Mouse (Mus musculus) Patski (cell line): Measurements from ENCODE around the gene Twist2. TPM values are rescaled to one million over a fixed set of nuclear protein-coding genes. Genes with fewer than 3 reads are reported as not detected.

Source experiments
- ATAC-seq: fragments of 100-300 bp; one replicate; pipeline ENCODE4 v1.8.0; 2021
- CTCF ChIA-PET: fragments of 350-600 bp; sonication (Branson Sonifier 250); formaldehyde crosslinking; loops from one replicate; lab custom pipeline; 2022; ENCODE audit warnings: inconsistent platforms; lab: Charles Lee
- POLR2A ChIA-PET: fragments of 350-600 bp; sonication (Branson Sonifier 250); formaldehyde crosslinking; loops from one replicate; lab custom pipeline; 2022; ENCODE audit warnings: antibody characterized with exemption, inconsistent platforms; lab: Charles Lee
- DNase-seq: peaks from one replicate; pipeline ENCODE4 v3.0.0-alpha.2; 2011; ENCODE audit warnings: low read depth, low spot score
- H3K27me3 ChIP-seq: fragments of 371-371 bp; one replicate; pipeline ENCODE4 v1.5.1; 2021
- CTCF ChIP-seq: fragments of 100-300 bp; IDR thresholded peaks from one replicate; pipeline ENCODE4 v1.5.1; 2021
- in situ Hi-C: fragments of 300-500 bp; cut with MboI; formaldehyde crosslinking; loops from 3 replicates; pipeline ENCODE4 v1.11.1; 2018; ENCODE audit warnings: low pct_unique_long_range_greater_than_20kb, mixed read lengths
- polyA plus RNA-seq: library from polyadenylated mRNA; unstranded; gene quantifications from one replicate; pipeline ENCODE4 v1.2.3, GENCODE M21; 2021

Gene Twist2
- polyA plus RNA-seq, 1 experiment from 2014 or later: 4.1 TPM

DNA sequence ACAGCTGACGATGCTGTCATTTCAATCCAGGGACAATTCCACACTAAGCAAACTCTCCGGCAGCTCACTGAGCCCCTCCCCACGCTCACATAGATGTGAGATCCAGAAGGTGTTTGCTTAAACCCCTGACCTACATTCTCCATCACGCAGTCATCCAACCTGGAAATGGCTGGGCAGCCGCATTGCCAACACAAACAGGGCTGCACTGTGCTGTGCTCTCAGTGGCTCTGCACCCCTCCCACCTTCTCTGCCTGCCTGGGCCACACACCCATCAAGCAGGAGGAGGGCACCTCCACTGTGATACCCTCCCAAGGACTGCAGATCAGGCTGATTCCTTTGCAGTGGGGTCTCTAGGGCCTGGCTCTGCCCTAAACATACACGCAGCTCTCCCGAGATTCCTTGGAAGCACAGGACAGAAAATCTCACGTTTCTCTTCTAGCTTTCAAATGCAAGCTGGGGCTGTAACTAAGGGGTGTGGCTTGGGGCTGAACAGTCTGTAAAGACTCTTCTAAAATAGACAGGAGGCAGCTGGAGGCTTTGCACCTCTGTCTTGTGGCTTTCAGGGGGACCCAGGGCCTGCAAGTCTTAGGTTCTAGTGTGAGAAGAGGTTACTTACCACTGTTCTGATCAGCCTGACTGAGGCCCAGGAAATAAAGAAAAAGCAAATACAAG, 71.3 kb downstream of the Twist2 start:
- TF ChIP-seq CTCF: no peak
- CTCF ChIA-PET: interaction anchor here (2.2 kb wide), 1 partner anchor 12 kb away, joined by 6 read pairs; no protein-coding TSS in a partner anchor
- POLR2A ChIA-PET: no interaction called here
- DNase-seq: no peak
- in situ Hi-C loops: loop anchor here (5.0 kb wide), 1 partner anchor 105 kb away; no protein-coding TSS in a partner anchor
- ATAC-seq: no peak
- H3K27me3 ChIP-seq: no peaks in the 10 kb centered on the region

GRCm38 (mm10) chr1:91873572-91874285, 72.5 kb downstream of the Twist2 start:
- ChIA-PET CTCF (interaction anchor here (1.2 to 2.2 kb wide), 4 partner anchors 13 to 300 kb away, joined by 3 to 7 read pairs (median 4); no protein-coding TSS in a partner anchor), POLR2A (no interaction called here)
- TF ChIP-seq CTCF: no peak
- H3K27me3 ChIP-seq: no peaks in the 10 kb centered on the region
- DNase-seq (no peak), ATAC-seq (no peak)
- in situ Hi-C loops: loop anchor here (5.0 kb wide), 1 partner anchor 106 kb away; no protein-coding TSS in a partner anchor

- CTCF ChIA-PET: interaction anchor here (0.7 to 2.2 kb wide), 5 partner anchors 14 to 113 kb away, joined by 3 to 6 read pairs (median 3); no protein-coding TSS in a partner anchor
- DNase-seq (peak; percentile 15), ATAC-seq (no peak)
- POLR2A ChIA-PET: no interaction called here
- in situ Hi-C loops: loop anchor here (5.0 kb wide), 1 partner anchor 107 kb away; no protein-coding TSS in a partner anchor
- no peak for TF ChIP-seq CTCF
- H3K27me3 ChIP-seq: no peaks in the 10 kb centered on the region
These were observed 73.4 kb downstream of the Twist2 start for GRCm38 (mm10) chr1:91874633-91875032.

DNA sequence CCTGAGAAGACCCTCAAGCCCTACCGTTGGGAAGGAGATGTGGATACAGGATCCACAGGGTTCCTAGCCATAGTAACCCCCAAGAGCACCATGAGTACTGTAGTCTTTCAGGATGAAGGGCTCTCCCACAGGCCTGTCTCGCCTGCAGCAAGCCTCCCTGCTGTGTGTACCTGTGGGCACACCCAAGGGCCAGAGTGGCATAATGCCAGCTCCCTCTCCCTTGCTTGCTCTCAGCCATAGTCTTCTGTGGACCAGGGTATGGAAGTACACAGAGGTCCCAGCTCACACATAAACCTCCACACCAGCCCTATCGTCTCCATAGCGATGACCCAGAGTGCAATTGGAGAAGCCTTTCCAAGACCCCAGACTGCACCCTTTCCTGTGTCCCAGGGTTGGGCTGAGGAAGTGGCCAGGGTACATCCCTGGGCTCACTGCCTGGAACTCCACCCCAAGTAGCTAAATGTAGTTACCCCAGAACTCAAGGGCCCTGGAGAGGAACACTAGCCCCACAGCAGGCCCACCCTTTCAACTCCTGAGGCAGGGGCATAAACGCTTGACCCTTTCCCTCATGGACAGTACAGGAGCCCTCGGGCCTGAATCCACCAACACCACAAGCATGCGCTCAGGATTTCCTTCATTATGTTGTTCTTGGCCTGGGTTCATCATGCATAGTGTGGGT, 73.9 kb downstream of the Twist2 start:
- H3K27me3 ChIP-seq: no peaks in the 10 kb centered on the region
- in situ Hi-C loops: no loop called here
- DNase-seq: no peak
- ChIA-PET POLR2A (no interaction called here), CTCF (interaction anchor here (0.7 to 1.2 kb wide), 4 partner anchors 36 to 113 kb away, joined by 3 read pairs; no protein-coding TSS in a partner anchor)
- TF ChIP-seq CTCF: no peak
- ATAC-seq: no peak

DNA sequence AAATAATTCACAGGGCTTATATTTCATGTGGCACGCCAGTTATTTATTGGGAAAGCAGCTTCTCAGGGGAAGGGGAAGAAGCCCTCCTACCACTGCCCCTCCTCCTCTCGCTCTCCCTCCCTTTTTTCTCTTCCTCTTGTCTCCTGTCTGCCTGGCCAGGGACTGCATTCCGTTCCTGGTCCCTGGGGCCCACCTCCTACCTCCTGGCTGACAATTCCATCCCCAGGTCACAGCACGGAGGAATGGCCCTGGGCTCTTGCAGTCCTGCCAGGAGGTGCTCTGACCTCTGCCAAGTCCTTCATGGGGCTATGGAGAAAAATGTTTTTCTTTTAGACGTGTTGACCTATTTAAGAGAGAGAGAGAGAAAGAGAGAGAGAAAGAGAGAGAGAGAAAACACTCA, 77.4 kb downstream of the Twist2 start:
- ChIA-PET CTCF (no interaction called here), POLR2A (no interaction called here)
- no peak for TF ChIP-seq CTCF
- ATAC-seq (no peak), DNase-seq (no peak)
- no peaks in the 10 kb centered on the region for H3K27me3 ChIP-seq
- in situ Hi-C loops: no loop called here

DNA sequence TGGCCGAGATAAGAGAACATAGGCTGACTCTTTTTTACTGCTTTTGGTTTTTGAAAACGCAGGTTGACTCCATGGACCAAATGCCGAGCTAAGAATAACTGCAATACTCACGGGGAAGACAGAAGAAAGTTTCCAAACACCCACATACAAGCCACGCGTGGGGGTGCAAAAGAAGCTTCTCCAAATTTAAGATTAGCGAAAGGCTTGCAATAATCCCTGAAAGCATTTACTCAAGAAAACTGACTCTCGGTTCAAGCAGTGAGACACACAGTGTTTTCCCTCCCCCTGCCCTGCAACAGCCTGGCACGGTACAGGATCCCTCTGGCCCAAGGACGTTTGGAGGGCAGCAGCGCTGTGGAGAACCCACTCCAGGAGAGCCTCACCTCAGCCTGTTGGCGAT, 78.9 kb downstream of the Twist2 start:
- ChIA-PET POLR2A (no interaction called here), CTCF (no interaction called here)
- H3K27me3 ChIP-seq: no peaks in the 10 kb centered on the region
- in situ Hi-C loops: loop anchor here (5.0 kb wide), 1 partner anchor 303 kb away; no protein-coding TSS in a partner anchor
- DNase-seq (no peak), ATAC-seq (no peak)
- TF ChIP-seq CTCF: no peak

DNA sequence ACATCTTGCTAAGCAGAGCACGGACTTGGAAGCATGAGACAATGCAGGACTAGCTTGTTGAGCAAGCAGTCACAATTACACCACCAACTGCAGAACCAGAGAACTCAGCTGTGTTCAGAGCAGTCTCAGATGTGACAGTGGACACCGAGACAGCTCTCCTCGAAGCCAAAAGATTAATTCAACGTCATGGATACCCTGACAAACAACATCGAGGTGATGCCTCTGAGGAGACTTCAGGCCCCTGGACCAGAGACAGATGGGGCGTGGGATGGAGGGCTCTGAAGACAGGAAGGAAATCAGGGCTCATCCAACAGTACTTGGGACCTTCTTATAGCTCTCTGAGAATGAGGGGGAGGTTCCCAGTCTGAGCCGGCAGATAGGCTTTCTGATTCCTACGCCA, 79.6 kb downstream of the Twist2 start:
- POLR2A ChIA-PET: no interaction called here
- in situ Hi-C loops: loop anchor here (5.0 kb wide), 1 partner anchor 304 kb away; no protein-coding TSS in a partner anchor
- no peak for TF ChIP-seq CTCF
- ATAC-seq (no peak), DNase-seq (no peak)
- H3K27me3 ChIP-seq: no peaks in the 10 kb centered on the region
- CTCF ChIA-PET: no interaction called here

- ChIA-PET CTCF (no interaction called here), POLR2A (interaction anchor here (0.5 kb wide), 1 partner anchor 153 kb away, joined by 3 read pairs; no protein-coding TSS in a partner anchor)
- H3K27me3 ChIP-seq: no peaks in the 10 kb centered on the region
- in situ Hi-C loops: loop anchor here (5.0 kb wide), 1 partner anchor 306 kb away; no protein-coding TSS in a partner anchor
- DNase-seq (no peak), ATAC-seq (peak; percentile 35)
- TF ChIP-seq CTCF: no peak
These were observed 81.9 kb downstream of the Twist2 start for GRCm38 (mm10) chr1:91883115-91883514.

DNA sequence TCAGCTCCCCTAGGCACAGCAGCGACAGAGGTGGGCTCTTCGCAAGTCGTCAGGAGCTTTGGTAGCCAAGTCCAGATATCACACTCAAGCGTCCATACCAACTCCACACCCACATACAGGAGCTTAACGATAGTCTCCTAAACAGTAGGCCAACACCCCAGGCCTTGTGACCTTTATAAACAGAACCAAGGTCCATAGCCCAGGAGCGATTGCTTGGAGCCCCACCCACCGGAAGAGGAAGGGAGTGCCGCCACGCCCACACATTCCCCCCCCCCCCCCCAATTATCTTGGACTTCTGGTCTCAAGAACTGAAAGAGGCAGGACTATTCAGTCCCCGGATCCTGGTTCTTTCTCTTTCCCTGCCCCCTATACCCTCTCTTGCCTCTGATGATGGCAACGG, 92.3 kb downstream of the Twist2 start:
- ATAC-seq (no peak), DNase-seq (no peak)
- in situ Hi-C loops: no loop called here
- TF ChIP-seq CTCF: no peak
- CTCF ChIA-PET: no interaction called here
- POLR2A ChIA-PET: no interaction called here
- H3K27me3 ChIP-seq: peaks cover 25% of the 10 kb centered on the region

GRCm38 (mm10) chr1:91894286-91894685, 93.0 kb downstream of the Twist2 start:
- TF ChIP-seq CTCF: no peak
- CTCF ChIA-PET: no interaction called here
- POLR2A ChIA-PET: no interaction called here
- ATAC-seq (no peak), DNase-seq (no peak)
- in situ Hi-C loops: no loop called here
- H3K27me3 ChIP-seq: peaks cover 29% of the 10 kb centered on the region
